Mouse (Mus musculus): Measurements from ENCODE around the gene Tasp1. TPM values are rescaled to one million over a fixed set of nuclear protein-coding genes. Genes with fewer than 3 reads are reported as not detected.
"Not testable (repeated sequence)": the region's sequence is repeated elsewhere in the genome, so short reads cannot be mapped to it uniquely, and the experiment has no call there.

Gene Tasp1
- total RNA-seq (2021), result 10 to 100 TPM; 27.5 to 30.8 TPM

- peak; percentile 77 to 82 for DNase-seq (ENCODE audit: extremely low spot score in 1 of 2, low spot score in 1 of 2)
Observed at GRCm38 (mm10) chr2:140066353-140067314, at the start of gene Tasp1. Gene Tasp1 (minus strand): TSS chr2:140066805.

DNA sequence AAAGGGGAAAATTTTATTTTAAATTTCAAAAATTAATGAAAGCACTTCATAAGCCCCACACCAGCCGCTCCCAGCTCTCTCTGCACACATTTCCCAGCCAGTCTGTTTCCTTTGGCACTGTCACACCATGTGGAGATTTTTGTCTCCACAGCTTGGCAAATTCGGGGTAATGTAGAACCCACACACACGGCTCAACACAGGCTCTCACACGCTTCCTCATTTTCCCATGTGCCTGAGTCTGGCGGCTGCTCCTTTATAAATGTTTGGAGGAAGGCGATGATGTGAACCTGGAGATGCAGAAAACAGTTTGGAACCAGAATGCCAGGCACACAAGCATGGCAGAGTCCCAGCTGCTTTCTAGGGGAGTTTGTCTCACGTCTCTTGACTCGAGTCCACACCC is 47.2 kb upstream of the Tasp1 start:
- DNase-seq (ENCODE audit: extremely low spot score in 1 of 2, low spot score in 1 of 2), result peak in 1 of 2 experiments; percentile 13

- no peak for DNase-seq (ENCODE audit: extremely low spot score in 1 of 2, low spot score in 1 of 2)
Observed at GRCm38 (mm10) chr2:140108945-140109344, 42.3 kb upstream of the Tasp1 start.

DNA sequence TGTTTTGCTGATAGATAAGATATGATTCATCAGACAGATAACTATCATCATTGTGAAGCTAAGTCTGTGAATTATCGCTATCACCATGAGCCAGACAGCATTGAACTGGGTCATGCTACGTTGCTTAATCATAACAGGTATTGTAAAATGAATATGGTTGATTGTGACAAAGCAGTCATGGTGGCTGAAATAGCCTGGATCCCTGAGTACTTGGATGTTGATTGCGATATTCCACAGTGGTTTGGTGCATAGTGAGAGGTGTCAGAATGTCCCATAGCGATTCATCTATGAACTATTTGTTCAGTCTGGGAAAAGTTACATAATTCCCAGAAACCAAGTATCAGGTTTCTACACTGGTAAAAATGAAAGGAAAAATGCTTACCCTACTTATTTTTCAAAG is 41.0 kb upstream of the Tasp1 start:
- DNase-seq (ENCODE audit: extremely low spot score in 1 of 2, low spot score in 1 of 2), result no peak

DNA sequence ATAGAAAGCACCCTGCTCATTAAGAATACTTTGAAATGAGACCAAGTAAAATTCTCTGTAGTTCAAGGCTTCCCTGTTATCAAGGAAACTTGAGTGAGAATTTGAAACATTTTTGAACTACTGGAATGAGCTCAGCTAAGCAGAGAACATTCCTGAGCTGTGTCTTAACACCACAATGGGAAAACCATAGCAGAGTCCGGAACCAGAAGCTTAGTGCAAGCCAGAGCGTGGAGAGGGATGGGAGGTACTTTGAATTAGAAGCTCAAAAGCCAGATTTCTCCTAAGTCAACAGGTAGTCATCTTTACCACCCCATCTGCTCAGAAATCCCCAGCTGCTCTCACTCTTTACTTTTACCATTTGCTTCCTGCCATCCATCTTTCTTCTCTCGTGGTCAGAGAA is 38.3 kb upstream of the Tasp1 start:
- DNase-seq (ENCODE audit: extremely low spot score in 1 of 2, low spot score in 1 of 2), result no peak

GRCm38 (mm10) chr2:140100551-140101474 is 34.2 kb upstream of the Tasp1 start:
- DNase-seq (ENCODE audit: extremely low spot score in 1 of 2, low spot score in 1 of 2), result no peak

- no peak for DNase-seq (ENCODE audit: extremely low spot score in 1 of 2, low spot score in 1 of 2)
Observed at GRCm38 (mm10) chr2:140099971-140100370, 33.4 kb upstream of the Tasp1 start.

GRCm38 (mm10) chr2:140097131-140097591 is 30.6 kb upstream of the Tasp1 start:
- no peak for DNase-seq (ENCODE audit: extremely low spot score in 1 of 2, low spot score in 1 of 2)

- no peak for DNase-seq (ENCODE audit: extremely low spot score in 1 of 2, low spot score in 1 of 2)
Observed at GRCm38 (mm10) chr2:140096034-140096433, 29.4 kb upstream of the Tasp1 start.

DNA sequence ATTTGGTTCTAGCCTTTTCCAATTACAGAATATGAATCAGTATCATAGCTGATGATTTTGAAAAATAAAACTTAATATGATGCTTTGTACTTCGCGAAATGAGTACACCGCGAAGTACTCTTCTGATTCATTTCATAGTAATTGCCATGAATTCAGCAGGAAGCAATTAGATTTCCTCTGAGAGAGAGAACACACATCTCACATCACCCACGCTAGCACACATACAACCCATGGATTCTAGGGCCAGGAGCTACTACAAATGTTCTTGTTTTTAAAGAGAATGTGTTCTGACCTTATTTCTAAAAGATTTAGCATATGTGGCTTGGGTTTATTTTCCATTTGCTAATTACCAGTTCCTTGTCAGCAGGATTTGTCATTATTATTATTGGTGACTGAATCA is 26.8 kb upstream of the Tasp1 start:
- no peak for DNase-seq (ENCODE audit: extremely low spot score in 1 of 2, low spot score in 1 of 2)

DNA sequence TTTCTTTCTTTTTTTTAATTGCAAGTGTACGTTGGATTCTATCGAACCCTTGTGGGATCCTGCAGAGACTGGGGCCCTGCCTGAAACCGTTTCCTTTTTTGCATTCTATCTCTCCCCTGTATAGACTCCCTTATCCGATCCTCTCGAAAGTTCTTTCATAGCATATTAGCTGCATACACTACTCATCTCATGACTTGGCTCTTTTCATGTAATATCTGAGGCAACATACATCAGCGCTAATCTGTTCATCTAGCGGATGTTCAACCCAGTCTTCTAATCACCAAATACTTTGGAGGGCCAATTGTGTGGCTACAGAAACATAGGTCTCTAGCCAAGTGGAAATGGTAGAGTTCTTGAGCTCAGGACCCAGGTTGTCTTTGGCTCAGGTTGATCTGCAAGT is 17.6 kb upstream of the Tasp1 start:
- DNase-seq (ENCODE audit: extremely low spot score in 1 of 2, low spot score in 1 of 2), result no peak

DNA sequence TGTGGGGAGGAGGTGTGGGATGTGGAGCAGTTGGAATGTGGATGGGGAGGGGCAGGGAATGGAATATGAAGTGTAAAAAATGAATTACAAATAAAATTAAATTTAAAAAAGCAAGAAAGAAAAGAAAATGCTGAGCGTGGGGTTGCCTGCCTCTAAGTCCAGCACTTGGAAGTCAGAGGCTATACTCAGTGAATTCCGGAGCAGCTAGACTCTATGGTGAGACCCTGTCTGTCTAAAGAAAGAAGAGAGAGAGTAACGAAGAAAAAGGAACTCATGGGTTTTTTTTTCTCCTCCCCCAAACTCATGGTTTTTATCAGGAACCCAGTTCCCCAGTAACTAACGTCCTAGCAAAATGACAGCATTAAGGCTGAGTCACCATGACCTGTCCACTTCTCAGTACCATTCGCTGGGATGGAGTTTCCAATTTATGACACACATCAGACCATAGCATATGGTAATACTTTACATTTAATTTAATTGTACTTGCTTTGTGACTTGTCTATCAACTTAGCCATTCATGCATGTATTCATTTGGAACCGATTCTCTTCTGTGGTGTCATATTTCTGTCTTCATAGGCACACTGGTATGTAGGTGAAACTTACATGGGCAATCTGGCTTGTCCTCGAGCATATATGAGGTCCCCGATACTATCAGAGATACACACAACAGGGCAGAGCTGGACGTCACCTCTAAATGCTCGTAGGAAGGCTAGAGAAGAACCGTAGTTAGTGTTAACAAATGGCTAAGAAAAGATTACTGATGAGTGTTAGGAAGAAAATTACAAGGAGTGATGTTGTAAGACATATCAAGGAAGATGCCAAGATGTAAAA is 14.4 kb upstream of the Tasp1 start:
- no peak for DNase-seq (ENCODE audit: extremely low spot score in 1 of 2, low spot score in 1 of 2)

- DNase-seq (ENCODE audit: extremely low spot score in 1 of 2, low spot score in 1 of 2), result not testable (repeated sequence)
Observed at GRCm38 (mm10) chr2:140079284-140079683, 12.7 kb upstream of the Tasp1 start.

- DNase-seq (ENCODE audit: extremely low spot score in 1 of 2, low spot score in 1 of 2), result no peak
Observed at GRCm38 (mm10) chr2:140078600-140079280, 12.1 kb upstream of the Tasp1 start.

GRCm38 (mm10) chr2:140077476-140077875 is 10.9 kb upstream of the Tasp1 start:
- no peak for DNase-seq (ENCODE audit: extremely low spot score in 1 of 2, low spot score in 1 of 2)

DNA sequence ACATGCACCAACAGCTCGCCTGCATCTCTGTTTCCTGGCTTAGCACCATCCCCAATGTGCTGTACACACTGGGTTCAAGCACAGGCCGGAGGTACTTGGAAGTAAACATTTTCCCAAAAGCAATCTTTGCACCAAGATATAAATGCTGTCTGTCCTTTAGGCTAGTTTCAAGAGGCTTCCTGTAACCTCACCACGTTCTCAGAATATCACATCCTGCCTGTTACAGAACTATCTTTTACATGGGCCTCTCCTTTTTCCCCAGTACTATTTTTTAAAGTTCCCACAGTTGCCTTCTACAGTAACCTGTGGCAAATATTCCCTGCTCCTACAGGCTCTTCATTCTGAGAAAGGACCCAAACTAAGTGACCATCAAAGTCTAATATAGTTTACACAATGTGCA is 8.5 kb upstream of the Tasp1 start:
- no peak for DNase-seq (ENCODE audit: extremely low spot score in 1 of 2, low spot score in 1 of 2)

- DNase-seq (ENCODE audit: extremely low spot score in 1 of 2, low spot score in 1 of 2), result no peak
Observed at GRCm38 (mm10) chr2:140067516-140067915, 911 bp upstream of the Tasp1 start.

GRCm38 (mm10) chr2:140065676-140066075 is 929 bp downstream of the Tasp1 start:
- no peak for DNase-seq (ENCODE audit: extremely low spot score in 1 of 2, low spot score in 1 of 2)

GRCm38 (mm10) chr2:140061481-140061880 is 5.1 kb downstream of the Tasp1 start:
- no peak for DNase-seq (ENCODE audit: extremely low spot score in 1 of 2, low spot score in 1 of 2)
